Mouse (Mus musculus) cerebellum, adult 2 months (tissue): ENCODE data around the gene Dmap1.

ENCODE experiments used
- CTCF ChIP-seq: fragments of 200-500 bp; IDR thresholded peaks from 2 replicates; pipeline ENCODE4 v1.5.1; 2011; ENCODE audit warnings: low read depth, mild to moderate bottlenecking, control low read depth, low read length, moderate library complexity, borderline replicate concordance; ENCODE audit not compliant: insufficient read depth
- POLR2A ChIP-seq: fragments of 200-500 bp; IDR thresholded peaks from 2 replicates; pipeline ENCODE4 v1.6.1; 2011; ENCODE audit warnings: low read length, control low read depth, borderline replicate concordance; ENCODE audit not compliant: insufficient read depth

DNA sequence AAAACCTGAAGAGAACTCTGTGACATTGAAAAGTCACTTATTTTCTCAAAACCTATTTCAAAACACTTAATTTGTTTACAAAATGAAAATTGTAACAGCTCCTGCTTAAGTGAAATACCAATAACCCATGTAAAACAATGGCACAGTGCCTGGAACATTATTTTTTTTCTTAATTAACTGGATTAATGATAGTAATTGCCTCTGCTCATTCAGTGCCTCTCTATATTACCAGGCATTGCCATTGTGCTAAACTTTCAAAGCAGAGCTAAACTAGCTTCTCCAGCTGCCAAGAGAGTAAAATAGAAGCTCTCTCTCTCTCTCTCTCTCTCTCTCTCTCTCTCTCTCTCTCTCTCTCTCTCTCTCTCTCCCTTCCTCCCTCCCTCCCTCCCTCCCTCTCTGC lies 390 bp upstream of the Dmap1 start:
- TF ChIP-seq CTCF (no peak), POLR2A (no peak)
